Mouse (Mus musculus): ENCODE measurements around the gene C3.

Gene C3

DNA sequence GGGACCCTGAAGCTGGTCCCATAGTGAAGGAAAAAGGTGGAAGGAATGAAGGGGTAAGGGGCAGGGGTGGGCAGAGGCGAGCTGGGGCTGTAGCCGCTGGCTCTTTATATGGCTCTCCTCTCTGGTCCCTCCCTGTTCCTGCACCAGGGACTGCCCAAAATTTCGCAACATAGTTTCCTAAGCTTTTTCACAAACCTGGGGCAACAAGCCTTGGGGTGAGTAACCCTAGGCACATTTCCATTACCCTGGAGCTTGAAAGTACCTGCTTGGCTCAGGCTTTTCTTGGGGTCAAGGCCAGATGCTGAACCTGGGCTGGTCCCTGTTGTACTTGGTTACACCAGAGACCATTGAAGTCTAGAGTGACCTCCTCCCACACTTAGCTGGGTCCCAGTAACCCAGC lies at the start of gene C3:
C3 (minus strand) TSS at position 123 of the 400 bp plus-strand sequence.
- DNase-seq: peak; percentile 86

DNA sequence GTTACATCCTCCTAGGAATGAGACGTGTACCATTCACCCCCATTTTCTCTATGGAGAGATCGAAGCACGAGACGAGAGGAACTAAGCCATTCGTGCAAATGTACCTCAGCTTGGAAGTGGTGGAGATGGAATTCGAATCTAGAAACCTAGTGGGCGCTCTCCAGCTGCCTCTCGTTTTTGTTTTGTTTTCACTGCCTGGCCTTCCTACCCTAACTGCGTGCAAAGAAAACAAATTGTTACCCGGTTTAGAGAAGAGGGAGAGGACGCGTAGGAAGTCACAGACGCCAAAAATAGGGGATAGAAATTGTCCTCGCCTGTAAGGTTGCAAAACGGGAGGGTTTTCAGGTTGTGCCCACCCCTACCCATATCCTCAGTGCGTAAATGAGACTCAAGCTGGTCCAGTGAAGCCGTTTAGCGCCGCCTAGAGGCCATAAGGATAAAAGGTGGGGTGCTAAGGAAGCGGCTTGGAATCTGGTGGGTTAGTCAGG lies 48.7 kb upstream of the C3 start:
- peak; percentile 92 for DNase-seq

DNA sequence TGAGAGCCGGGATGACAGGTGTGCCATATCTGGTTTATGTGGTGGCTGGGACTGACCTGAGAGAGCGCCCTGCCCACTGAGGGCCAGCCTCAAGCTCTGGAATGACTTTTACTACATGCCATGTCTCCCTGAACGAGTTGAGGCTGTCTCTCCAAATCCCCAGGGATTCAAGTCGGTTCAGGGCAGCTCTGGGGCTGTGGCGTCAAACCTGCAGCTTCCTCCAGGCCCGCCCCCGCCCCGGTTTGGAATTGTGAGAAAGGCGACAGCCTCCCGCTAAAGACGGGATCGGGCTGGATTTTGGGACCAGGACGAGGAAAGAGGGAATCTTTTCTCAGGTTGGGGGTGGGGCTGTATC lies 48.0 kb upstream of the C3 start:
- no peak for DNase-seq

DNA sequence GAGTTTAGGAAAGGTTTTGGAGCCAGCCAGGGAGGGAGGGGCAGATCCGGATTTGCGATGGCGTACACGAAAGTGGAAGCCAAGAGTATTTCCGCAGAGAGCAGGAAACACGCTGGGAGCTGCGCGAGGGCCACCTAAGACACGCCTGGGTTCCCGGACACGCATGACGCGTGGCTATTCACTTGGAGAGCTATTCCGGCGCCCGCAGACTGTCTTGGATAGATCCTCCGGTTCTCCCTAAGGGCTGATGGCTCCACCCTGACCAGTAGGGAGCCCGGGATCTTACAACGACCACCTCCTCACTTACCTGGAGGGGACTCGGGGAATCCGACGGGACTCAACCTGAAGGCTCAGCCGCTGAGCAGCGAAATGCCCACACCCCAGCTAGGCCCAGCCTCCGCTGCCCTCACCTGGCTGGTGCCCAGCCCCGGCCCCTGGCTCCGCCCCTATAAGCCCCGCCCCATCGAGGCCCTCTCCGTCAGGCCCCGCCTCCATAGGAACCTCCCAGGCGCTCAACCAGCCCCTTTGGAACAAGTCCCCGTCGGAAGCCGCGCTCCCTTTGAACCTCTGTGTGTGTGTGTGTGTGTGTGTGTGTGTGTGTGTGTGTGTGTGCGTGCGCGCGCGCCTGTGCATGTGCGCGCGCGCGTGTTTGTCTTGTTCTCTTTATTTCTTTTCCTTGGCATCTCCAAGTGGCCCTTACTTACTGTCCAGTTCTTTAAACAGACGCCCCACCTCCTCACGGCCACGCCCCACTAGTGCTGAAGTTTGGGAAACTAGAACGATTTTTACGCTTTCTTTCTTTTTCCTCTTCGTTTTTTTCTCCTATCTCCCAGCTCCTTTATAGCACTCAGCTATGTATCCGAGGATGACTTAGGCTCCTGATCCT lies 47.4 kb upstream of the C3 start:
- DNase-seq: peak; percentile 96

DNA sequence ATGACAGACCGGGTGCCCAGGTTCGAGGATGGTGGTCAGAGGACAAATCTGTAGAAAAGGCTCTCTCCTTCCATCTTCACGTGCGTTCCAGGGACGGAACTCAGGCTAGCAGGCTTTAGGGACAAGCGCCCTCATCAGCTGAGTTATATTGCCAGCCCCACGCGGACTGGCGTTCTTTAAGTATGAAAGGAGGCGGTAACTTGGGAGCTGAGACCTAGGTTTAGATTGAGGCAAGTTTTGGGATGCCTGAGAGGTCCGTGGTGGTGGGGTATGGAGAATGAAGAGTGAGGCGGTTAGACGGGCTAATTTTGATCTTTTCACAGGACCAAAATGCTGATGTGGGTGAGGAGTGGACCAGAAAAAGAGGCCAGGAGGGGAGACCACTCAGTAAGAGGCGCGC lies 46.8 kb upstream of the C3 start:
- DNase-seq: no peak

DNA sequence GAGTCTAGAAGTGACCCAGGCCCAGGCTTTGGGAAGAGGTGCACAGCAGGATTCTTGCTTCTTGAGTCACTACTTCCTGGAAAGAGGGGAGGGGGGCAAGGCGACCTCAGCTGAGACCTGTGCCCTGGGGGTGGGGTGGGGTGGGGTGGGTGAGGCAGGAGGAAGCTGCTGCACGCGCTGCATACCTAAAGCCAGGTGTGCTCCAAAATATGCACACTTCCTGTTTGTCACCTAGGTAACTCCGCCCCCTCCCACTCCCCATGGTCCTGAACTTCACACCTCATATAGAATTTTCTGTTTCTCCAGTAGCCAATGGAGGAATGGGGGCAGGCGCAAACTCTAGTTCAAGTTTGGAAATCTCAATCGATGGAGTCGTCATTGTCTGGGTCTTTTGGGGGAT lies 45.9 kb upstream of the C3 start:
- no peak for DNase-seq

DNA sequence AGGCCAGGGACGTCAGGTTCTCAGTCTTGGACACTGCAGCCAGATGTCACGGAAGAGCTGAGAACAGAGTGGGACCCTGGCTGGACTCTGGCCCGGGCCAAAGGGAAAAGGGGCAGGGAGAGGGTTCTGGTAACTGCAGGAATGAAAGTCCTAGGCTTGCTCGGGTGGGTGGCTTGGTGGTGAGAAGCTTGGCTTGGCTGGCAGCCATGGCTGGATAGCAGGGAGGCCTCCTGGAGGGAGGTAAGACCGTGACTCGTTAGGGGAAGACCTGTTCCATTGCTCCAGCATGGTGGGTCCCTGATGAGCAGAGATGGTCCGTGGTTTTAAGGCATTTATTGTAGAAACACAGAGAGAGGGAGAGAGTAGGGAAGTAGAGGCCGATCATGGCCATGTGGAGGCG lies 43.4 kb upstream of the C3 start:
- DNase-seq: no peak

DNA sequence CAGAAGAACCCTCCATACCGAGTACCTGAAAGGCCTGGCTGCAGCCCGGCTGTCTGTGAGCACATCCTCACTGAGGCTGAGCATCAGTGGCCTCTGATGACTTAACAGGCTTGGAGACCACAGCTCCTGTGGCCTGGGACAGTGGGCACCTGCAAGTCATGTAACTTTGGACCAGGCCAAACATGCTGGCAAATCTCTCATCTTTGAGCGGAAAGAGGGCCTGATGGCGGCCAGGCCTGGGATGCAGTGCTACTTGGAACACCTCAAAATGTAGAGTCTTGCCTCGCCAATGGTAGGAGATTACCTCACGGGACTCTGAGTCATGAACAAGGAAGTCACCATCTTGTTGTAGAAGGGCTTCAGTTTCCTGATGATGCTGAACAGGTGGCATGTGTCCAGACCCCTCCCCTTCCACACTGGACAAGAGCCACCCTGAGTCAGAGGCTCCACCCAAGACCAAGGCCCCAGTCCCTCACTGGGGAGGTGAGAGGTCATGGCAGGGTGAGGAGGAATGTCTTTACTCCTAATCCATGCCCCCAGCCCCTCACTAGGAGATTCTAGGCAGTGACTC lies 39.7 kb upstream of the C3 start:
- DNase-seq: peak; percentile 34

DNA sequence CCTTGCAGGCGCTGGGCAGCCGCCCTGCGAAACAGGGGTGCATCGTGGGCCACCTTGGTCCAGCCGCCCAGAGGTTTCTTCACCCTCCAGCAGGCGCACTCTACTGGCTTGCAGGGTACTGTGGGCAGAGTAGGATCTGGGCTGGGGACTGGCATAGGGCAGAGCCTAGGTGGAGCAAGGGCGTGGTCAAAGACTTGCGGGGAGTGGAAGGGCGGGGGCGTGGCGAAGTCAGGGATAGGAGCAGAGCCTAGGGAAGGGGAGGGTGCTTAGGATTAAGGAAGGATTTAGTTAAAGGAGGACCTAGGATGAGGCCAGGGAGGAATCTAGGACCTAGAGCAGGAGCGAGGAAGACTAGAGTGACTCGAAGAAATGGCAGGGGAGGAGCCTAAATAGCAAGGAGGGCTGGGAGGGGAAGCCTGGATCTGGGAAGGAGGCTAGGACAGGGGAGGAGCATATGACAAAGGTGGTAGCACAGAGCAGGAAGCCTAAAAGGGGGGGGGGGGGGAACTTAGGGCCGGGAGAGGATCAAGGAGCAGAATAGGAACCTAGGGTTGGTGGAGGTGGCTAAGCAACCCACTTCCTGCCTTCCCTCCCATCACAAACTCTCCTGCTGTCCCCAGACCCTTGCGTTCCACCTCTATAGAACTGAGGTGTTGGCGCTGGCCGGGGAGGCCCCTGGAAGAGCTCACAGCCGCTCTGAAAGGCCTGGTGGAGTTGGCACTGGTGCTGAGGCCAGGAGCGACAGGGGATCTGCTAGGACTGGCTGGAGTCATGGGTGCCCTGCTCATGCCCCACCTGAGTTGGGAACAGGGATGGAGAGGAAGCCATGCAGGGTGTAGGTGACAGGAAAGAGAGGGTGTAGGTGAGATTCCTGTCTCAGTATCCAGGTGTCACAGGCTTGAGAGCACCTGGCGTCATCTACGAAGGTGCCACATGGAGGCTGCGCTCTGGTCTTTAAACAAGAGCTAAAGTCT lies 37.3 kb upstream of the C3 start:
- peak; percentile 98 for DNase-seq

DNA sequence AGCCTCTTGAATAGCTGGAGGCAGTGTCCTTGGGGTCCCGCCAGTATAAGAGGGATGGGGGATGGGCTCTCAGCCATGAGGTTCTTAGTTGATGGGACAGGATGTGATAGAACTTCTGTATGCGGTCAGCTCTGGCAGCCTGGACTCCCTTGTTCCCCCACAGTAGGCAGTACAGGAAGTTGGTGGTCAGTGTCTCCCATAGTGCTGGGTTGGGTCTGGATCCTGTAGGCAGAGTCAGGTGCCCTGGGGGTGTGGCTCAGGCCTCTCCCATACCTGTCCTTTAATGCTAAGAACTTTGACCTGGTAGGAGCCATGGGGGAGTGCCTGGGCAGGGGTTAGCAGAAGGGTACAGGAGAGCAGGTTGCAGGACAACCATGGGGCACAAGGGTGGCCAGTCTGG lies 36.2 kb upstream of the C3 start:
- DNase-seq: no peak

DNA sequence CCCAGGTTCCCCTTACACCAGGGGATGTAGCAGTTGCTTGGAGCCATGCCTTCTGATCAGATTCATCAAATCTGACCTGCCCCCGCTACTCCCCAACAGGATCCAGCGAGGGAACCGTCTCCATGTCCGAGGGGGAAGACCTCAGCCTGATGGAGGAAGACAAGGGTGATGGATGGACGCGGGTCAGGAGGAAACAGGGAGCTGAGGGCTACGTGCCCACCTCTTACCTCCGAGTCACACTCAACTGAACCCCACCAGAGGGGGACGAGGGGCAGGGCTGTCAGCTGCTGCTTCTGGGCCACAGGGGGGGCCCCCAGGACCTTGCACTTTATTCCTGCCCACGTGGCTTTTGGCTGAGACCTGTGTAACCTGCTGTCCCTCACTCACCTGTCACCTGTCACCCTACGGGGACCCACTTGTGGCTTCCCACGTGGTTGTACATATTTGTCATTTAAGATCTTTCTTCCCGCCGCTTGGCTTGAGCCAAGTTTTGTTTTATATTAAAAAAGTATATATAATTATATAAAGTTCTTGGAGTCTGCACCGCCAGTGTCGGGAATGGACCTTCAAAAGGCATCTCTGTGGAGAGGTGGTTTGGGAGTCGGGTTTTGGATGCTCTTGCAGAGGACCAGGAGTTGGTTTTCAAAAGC lies 35.1 kb upstream of the C3 start:
- no peak for DNase-seq

DNA sequence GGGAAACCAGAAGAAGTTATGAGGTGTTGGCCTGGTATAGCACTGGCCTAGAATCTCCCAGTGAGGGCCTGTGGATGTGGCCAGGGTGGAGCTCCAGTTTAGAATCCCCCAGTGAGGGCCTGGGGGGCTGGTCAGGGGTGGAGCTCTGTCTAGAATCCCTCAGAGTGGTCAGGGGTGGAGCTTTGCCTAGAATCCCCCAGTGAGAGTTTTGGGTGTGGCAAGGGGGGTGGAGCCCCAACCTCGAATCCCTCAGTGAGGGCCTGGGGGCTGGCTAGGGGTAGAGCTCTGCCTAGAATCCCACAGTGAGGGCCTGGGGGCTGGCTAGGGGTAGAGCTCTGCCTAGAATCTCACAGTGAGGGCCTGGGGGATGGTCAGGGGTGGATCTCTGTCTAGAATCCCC lies 33.9 kb upstream of the C3 start:
- DNase-seq: no peak

DNA sequence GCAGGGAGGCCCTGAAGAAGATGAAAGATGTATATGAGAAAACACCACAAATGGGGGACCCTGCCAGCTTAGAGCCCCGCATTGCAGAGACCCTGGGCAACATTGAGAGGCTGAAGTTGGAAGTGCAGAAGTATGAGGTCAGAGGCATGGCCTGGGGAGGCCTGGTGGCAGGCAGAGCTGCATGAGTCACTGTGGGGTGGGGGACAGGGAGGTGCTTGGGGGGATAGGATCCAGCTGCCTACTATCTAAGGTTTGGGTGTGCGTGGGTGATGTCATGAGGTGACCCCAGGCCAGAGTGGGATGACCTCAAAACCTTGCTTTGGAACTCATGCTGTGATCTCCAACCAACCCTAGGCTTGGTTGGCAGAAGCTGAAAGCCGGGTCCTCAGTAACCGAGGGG lies 33.4 kb upstream of the C3 start:
- no peak for DNase-seq

DNA sequence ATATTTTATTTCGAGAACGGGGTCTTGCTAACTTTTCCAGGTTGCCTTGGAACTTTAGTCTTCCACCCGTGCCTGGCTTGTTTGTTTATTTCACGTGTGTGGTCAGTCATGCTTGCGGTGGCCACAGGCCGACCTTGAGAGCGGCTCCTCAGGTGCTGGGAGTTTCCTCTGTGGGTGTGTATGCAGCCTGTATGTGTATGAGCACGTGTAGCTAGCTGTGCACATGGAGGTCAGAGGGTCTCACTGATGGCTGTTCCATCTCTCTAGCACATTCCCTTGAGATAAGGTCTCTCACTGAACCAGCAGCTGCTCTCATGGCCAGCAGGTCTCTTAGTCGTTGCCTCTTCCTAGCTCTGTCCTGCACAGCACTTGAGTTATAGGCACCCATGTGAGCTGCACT lies 32.4 kb upstream of the C3 start:
- no peak for DNase-seq

DNA sequence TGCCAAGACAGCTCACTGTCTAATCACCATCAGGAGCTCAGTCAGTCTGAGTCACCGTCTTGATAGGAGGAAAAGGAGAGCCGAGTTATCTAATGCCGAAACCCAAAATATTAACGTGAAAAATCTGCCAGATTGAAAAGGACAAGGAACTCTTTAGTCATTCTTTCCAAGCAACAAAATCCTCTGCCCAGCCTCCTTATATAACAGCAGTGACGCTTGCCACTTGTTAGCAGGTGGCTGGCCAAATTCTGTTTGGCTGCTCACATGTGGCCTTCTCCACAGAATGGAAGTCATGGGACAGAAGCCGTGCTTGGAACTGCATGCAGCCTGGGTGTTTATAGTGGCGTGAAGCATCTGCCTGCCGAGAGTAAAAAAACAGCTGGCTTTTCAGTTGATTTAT lies 31.8 kb upstream of the C3 start:
- DNase-seq: peak; percentile 43

DNA sequence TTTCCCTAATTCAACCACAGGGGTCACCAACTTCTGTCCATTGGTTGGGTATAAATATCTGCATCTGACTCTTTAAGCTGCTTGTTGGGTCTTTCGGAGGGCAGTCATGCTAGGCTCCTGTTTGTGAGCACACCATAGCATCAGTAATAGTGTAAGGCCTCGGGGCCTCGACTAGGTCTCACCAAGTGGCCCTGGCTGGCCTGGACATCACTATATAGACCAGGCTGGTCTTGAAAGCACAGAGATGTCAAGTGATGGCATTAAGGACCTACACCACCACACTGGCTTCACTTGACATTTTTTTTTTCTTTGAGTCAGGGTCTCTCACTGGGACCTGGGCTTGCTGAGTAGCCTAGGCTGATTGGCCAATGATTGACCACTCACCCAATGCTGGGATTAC lies 30.3 kb upstream of the C3 start:
- no peak for DNase-seq

DNA sequence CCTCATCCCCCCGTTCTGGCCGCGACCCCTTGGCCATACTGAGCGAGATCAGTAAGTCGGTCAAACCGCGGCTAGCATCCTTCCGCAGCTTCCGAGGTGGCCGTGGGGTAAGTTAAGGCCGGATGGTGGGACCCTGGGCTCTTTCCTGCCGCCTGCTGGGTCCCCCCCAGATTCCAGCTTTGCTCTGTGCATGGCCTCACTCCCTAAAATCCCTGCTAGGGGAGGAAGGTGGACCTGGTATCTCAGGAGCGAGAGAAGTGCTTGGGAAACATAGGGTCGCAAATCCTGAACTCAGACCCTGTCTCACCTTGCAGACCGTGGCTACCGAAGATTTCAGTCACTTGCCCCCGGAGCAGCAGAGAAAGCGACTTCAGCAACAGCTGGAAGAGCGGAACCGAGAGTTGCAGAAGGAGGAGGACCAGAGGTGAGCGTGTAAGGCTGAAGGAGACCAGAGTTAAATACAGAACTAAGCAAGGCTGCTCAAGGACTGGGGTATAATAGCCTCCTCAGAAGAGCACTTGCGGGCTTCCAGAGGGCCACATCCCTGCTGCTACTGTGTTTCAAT lies 29.1 kb upstream of the C3 start:
- no peak for DNase-seq

DNA sequence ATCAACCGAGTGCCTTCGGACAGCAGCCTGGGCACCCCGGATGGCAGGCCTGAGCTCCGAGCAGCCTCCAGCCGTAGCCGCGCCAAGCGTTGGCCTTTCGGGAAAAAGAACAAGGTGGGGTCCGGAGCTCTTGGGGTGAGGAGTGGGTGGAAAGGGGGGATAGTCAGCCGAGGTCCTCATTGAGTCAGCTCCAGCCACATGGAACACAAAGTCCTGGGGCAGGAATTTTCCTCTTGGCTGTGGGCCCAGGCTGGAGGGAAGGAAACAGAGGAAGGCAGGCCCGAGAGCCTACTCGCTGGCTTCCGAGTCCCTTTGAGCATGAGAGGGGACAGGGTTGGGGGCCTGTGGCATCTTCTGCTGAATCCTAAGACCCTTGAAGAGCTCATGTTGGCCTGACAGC lies 27.4 kb upstream of the C3 start:
- peak; percentile 56 for DNase-seq

DNA sequence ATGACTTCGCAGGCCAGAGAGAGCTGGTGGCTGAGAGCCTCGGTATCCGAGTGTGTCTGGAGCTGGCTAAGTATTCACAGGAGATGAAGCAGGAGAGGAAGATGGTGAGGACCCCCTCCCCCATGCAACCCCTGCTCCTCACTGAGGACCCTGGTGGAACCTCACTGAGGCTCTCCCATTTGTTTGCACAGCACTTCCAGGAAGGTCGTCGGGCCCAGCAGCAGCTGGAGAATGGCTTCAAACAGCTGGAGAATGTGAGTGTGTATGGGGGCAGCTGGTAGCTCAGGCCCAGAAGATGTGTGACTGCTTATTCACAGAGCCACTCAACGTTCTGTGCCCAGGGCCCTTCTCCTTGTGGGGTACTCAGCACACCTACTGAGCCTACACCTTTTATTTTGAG lies 25.4 kb upstream of the C3 start:
- DNase-seq: no peak

DNA sequence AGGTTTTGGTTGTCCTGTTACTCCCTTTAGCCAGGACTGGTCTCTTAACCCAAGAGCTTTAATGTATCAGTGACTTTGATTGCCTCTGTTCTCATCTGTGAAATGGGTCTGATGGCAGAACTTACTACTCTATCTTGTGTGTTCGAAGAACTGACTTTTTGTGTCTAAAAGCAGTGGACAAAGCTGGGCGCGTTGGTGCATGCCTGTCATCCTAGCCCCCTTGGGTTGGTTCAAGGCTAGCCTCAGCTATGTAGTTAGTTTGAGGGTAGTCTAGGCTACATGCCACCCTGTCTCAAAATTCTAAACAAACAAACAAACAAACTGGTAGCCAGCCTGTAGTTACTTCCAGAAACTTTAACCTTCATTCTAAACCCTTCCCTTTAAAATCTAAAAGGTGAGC lies 23.5 kb upstream of the C3 start:
- DNase-seq: no peak

DNA sequence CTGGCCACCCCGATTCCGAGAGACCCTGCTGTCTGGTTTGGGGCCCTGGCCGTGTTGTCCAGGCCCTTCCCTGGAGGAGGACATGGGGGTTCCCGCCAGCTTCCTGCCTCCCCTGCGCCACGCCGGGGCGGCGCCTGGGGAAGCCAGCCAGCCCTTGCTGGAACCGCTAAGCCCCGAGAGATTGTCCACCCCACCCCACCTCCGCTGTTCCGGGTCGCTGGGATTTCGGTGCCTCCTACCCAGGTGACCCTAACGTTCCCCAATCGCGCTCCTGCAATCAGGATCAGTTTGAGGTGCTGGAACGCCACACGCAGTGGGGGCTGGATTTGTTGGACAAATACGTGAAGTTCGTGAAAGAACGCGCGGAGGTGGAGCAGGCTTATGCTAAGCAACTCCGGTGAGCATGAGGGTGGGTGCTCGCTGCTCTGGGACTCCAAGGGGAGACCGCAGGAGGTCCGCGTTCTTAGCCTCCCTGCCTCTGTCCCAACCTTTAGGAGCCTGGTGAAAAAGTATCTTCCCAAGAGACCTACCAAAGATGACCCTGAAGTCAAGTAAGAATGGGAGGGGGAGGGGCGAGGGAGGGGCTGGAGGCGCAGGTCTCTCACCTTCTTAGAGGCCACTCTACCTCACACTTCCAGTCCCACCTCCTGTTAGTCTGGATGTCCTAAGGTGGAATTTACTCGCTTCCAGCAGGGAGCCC lies 22.7 kb upstream of the C3 start:
- DNase-seq: peak; percentile 59
